Mouse (Mus musculus): Measurements from ENCODE around the gene Mast1.

- TF ChIP-seq CTCF (IDR thresholded peaks at IDR 0.05; ENCODE audit: low read depth, low read length) = no peak
- no peak for TF ChIP-seq POLR2A (IDR thresholded peaks at IDR 0.05; ENCODE audit: borderline replicate concordance, low read depth, low read length)
Observed at GRCm38 (mm10) chr8:84878915-84879314, 58.2 kb downstream of the Mast1 start.
